Mouse (Mus musculus): ENCODE measurements at regions not wholly inside any gene's neighbourhood (a gene's known extent, or its start where the extent isn't known, plus 50 kb on each side); places are given as distances from the start of the nearest gene placed in this dataset.

DNA sequence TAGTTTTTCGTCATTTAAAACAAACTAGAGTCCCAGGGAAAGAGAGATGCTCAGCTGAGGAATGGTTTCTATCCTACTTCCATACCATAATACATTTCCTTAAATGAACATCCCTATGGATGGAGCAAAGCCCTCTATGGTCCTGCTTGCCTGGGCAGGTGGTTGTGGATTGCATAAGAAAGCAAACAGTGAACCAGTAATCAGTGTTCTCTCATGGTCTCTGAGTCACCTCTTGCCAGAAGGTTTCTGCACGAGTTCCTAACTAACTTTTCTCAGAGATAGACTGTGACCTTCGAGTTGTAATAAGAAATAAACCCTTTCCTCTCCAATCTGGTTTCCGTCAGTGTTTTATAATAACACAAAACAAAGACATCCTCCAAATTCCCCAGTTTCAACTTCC lies 62.9 kb upstream of the Bet1 start:
- no peak overlapping the region for H3K4me3 ChIP-seq (ENCODE audit: low read depth, low read length)
- TF ChIP-seq CTCF (IDR thresholded peaks at IDR 0.05; ENCODE audit: low read depth) (no peak), EP300 (optimal IDR thresholded peaks at IDR 0.05) (no peak)
- no peak overlapping the region for H3K27ac ChIP-seq (replicated peaks)
- H3K4me2 ChIP-seq (replicated peaks; ENCODE audit: low read depth), result no peak overlapping the region
- DNase-seq (ENCODE audit: low spot score) (no peak), ATAC-seq (ENCODE audit: low FRiP score, low TSS enrichment) (no peak)
- H3K27me3 ChIP-seq (ENCODE audit: control insufficient read depth, insufficient read depth, low read length), result no peaks in the 10 kb centered on the region
- H3K9me3 ChIP-seq (ENCODE audit: control insufficient read depth, low read length), result no peaks in the 10 kb centered on the region
- 43% methylated on average over 4 of the region's 4 CpGs for WGBS
- H3K36me3 ChIP-seq (ENCODE audit: control insufficient read depth, insufficient read depth, low read length), result no peaks in the 10 kb centered on the region
- H3K9ac ChIP-seq (ENCODE audit: low read length), result no peak overlapping the region
- H3K4me1 ChIP-seq (replicated peaks; ENCODE audit: control insufficient read depth, insufficient read depth), result no peaks in the 10 kb centered on the region

DNA sequence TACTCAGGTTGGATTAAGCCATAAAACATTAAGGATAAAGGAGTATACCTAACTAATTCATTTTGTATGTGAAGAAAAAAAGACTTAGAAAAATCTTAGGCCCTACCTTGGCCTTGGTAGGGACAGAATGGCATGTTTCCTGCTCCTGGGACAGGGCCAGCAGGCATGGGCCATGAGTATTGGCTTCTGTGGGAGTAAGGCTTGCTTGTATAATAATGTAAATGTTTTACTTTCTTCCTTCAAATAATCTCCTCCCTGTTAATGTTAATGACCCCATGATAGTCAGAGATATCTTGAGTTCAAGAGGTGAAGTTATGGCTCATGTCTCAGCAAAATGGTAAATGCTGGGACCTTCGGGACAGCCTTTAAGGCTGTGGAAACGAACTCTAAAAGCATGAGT lies 71.5 kb upstream of the Bet1 start:
- TF ChIP-seq CTCF (IDR thresholded peaks at IDR 0.05; ENCODE audit: low read depth) (no peak), EP300 (optimal IDR thresholded peaks at IDR 0.05) (no peak)
- H3K27ac ChIP-seq (replicated peaks), result no peak overlapping the region
- 67% methylated on average over 2 of the region's 2 CpGs for WGBS
- H3K36me3 ChIP-seq (ENCODE audit: control insufficient read depth, insufficient read depth, low read length), result no peaks in the 10 kb centered on the region
- H3K27me3 ChIP-seq (ENCODE audit: control insufficient read depth, insufficient read depth, low read length), result no peaks in the 10 kb centered on the region
- ATAC-seq (ENCODE audit: low FRiP score, low TSS enrichment) (no peak), DNase-seq (ENCODE audit: low spot score) (no peak)
- no peak overlapping the region for H3K4me2 ChIP-seq (replicated peaks; ENCODE audit: low read depth)
- no peak overlapping the region for H3K4me3 ChIP-seq (ENCODE audit: low read depth, low read length)
- no peak overlapping the region for H3K9ac ChIP-seq (ENCODE audit: low read length)
- H3K9me3 ChIP-seq (ENCODE audit: control insufficient read depth, low read length), result no peaks in the 10 kb centered on the region
- no peaks in the 10 kb centered on the region for H3K4me1 ChIP-seq (replicated peaks; ENCODE audit: control insufficient read depth, insufficient read depth)

DNA sequence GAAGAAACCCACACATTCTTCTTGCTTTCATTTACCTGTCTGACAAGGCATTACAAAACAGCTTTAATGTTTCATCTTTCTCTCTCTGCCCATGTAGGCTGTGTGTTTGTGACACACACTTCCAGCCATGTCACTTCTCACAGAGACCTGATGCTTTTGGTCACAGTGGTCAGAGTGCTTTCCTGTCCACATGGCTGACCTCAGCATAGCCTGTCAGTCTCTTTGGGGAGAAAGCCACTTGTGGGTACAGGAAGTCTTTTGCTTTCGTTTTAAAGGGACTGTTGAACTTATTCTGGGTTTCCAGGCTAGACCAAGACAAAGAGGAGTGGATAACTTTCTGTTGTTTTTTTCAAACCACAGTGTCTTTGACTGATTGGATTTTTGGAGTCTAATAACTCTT lies 77.0 kb upstream of the Bet1 start:
- Histone ChIP-seq H3K27ac (replicated peaks) (no peak overlapping the region), H3K4me2 (replicated peaks; ENCODE audit: low read depth) (no peak overlapping the region), H3K27me3 (ENCODE audit: control insufficient read depth, insufficient read depth, low read length) (no peaks in the 10 kb centered on the region), H3K4me1 (replicated peaks; ENCODE audit: control insufficient read depth, insufficient read depth) (no peaks in the 10 kb centered on the region), H3K9ac (ENCODE audit: low read length) (no peak overlapping the region), H3K4me3 (ENCODE audit: low read depth, low read length) (no peak overlapping the region), H3K9me3 (ENCODE audit: control insufficient read depth, low read length) (no peaks in the 10 kb centered on the region), H3K36me3 (ENCODE audit: control insufficient read depth, insufficient read depth, low read length) (no peaks in the 10 kb centered on the region)
- DNase-seq (ENCODE audit: low spot score), result no peak
- TF ChIP-seq CTCF (IDR thresholded peaks at IDR 0.05; ENCODE audit: low read depth), result no peak
- TF ChIP-seq EP300 (optimal IDR thresholded peaks at IDR 0.05), result no peak
- 70% methylated on average over 1 of the region's 1 CpGs for WGBS
- no peak for ATAC-seq (ENCODE audit: low FRiP score, low TSS enrichment)

DNA sequence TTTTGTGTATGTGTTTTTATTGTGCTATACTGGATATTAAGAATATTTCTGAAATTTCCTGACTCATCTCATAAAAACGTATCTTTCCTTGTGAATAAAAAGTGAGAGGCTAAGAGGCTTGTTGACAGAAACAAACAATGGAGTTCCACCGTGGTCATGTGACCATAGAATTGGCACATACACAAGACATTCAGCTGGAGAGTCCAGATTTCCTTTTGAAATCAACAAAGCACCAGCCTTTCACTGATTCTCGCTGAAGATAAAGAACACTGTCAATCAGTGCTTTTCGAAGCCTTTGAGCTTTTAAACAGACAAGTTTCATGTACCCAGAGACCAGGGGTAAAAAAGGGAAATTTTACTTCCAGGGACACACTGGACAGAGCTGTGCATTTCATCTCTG lies 80.3 kb upstream of the Bet1 start:
- WGBS, result 66% methylated on average over 4 of the region's 4 CpGs
- H3K27me3 ChIP-seq (ENCODE audit: control insufficient read depth, insufficient read depth, low read length), result no peaks in the 10 kb centered on the region
- no peak overlapping the region for H3K27ac ChIP-seq (replicated peaks)
- DNase-seq (ENCODE audit: low spot score), result no peak
- no peak overlapping the region for H3K4me2 ChIP-seq (replicated peaks; ENCODE audit: low read depth)
- no peaks in the 10 kb centered on the region for H3K9me3 ChIP-seq (ENCODE audit: control insufficient read depth, low read length)
- no peak for ATAC-seq (ENCODE audit: low FRiP score, low TSS enrichment)
- H3K4me3 ChIP-seq (ENCODE audit: low read depth, low read length), result no peak overlapping the region
- no peaks in the 10 kb centered on the region for H3K4me1 ChIP-seq (replicated peaks; ENCODE audit: control insufficient read depth, insufficient read depth)
- TF ChIP-seq CTCF (IDR thresholded peaks at IDR 0.05; ENCODE audit: low read depth) (no peak), EP300 (optimal IDR thresholded peaks at IDR 0.05) (no peak)
- H3K36me3 ChIP-seq (ENCODE audit: control insufficient read depth, insufficient read depth, low read length), result no peaks in the 10 kb centered on the region
- no peak overlapping the region for H3K9ac ChIP-seq (ENCODE audit: low read length)

DNA sequence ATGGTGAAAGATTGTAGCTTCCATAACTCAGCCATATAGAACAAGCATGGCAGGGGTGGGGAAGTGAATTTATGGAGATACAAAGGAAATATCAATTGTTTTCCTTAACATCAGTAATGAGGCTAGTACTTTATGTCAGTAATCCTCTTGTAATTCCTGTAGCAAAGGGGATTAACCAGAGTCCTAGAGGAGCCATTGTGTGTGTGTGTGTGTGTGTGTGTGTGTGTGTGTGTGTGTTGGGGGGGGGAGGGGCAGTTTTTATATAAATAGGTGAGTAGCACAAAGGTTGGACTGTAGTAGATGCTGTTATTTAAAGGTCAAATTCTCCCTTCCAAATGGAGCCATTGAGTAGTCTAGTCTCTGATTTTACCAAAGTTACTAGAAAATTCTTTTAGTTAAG lies 81.0 kb upstream of the Bet1 start:
- H3K4me3 ChIP-seq (ENCODE audit: low read depth, low read length), result no peak overlapping the region
- H3K27ac ChIP-seq (replicated peaks), result no peak overlapping the region
- ATAC-seq (ENCODE audit: low FRiP score, low TSS enrichment), result no peak
- no peaks in the 10 kb centered on the region for H3K36me3 ChIP-seq (ENCODE audit: control insufficient read depth, insufficient read depth, low read length)
- no peaks in the 10 kb centered on the region for H3K9me3 ChIP-seq (ENCODE audit: control insufficient read depth, low read length)
- H3K4me2 ChIP-seq (replicated peaks; ENCODE audit: low read depth), result no peak overlapping the region
- TF ChIP-seq CTCF (IDR thresholded peaks at IDR 0.05; ENCODE audit: low read depth) (no peak), EP300 (optimal IDR thresholded peaks at IDR 0.05) (no peak)
- H3K4me1 ChIP-seq (replicated peaks; ENCODE audit: control insufficient read depth, insufficient read depth), result no peaks in the 10 kb centered on the region
- no peak overlapping the region for H3K9ac ChIP-seq (ENCODE audit: low read length)
- no peaks in the 10 kb centered on the region for H3K27me3 ChIP-seq (ENCODE audit: control insufficient read depth, insufficient read depth, low read length)
- DNase-seq (ENCODE audit: low spot score), result no peak

DNA sequence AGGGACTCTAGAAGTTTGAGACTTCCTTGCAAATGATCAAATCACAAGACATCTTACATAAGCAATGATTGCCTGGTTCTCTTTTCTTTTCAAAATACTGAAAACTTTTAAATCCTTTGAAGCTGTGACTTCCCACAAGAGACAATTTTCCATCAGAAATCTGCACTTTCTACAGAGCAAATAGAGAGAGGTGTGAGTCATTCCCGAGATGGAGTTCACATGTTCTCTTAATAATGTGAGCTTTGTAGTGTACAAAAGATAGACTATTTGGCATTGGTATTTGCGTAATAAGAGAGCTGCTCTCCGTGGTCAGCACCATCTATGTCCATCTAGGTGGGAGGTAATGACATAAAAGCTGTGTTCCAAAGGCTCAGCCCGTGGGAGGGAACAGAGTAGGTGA lies 84.8 kb upstream of the Bet1 start:
- H3K36me3 ChIP-seq (ENCODE audit: control insufficient read depth, insufficient read depth, low read length), result no peaks in the 10 kb centered on the region
- WGBS, result 37% methylated on average over 4 of the region's 4 CpGs
- H3K27ac ChIP-seq (replicated peaks), result no peak overlapping the region
- H3K27me3 ChIP-seq (ENCODE audit: control insufficient read depth, insufficient read depth, low read length), result no peaks in the 10 kb centered on the region
- DNase-seq (ENCODE audit: low spot score) (no peak), ATAC-seq (ENCODE audit: low FRiP score, low TSS enrichment) (no peak)
- no peak for TF ChIP-seq EP300 (optimal IDR thresholded peaks at IDR 0.05)
- no peak overlapping the region for H3K4me3 ChIP-seq (ENCODE audit: low read depth, low read length)
- H3K9me3 ChIP-seq (ENCODE audit: control insufficient read depth, low read length), result no peaks in the 10 kb centered on the region
- H3K4me1 ChIP-seq (replicated peaks; ENCODE audit: control insufficient read depth, insufficient read depth), result no peaks in the 10 kb centered on the region
- H3K9ac ChIP-seq (ENCODE audit: low read length), result no peak overlapping the region
- no peak overlapping the region for H3K4me2 ChIP-seq (replicated peaks; ENCODE audit: low read depth)
